Mouse (Mus musculus) natural killer cell, adult 2 months (primary cell): Measurements from ENCODE around the gene C1qb.

Source experiments
- DNase-seq, 2 experiments: peaks; one replicate each; pipeline ENCODE4 v3.0.0; 2022; ENCODE audit warnings: low spot score in 2 of 2

The C1qb gene

DNA sequence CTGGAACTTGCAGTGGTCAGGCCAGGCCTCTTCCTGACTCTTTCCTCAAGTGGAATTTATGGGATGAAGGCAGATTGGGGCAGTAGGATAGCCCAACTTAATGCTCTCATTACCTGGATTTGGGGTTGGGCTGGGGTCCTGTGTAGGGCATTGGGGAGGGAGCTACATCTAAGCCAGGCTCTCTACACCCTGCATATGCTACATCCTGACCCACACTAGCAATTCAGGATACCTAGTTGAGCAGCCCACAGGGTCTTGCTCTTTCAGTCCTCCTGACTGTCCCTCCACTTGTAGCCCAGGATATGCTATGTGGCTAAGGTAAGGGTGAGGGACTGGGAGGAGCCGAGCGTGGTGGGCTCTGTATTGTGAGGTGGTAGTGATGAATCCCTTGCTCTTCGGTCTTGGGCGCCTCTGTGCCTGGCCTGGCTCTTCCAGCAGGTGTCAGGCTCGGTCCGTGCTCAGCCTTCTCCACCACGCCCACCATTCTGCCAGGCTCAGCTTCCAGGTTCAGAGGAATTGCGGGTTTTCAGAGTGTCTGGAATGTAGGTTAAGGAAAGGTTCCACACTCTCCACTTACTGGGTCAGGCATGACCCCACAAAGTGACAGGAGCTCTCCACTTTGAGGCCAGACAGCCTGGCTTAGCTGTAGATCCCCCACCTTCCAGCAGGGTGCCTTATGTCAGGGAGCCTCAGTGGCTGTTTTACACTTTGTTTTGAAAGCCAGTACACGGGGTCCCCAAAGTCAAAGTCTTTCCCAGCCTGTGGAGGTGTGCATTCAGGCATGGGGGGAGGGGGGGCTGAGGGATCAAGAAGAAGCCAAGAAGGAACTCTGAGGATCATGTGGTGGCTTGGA lies 7.9 kb upstream of the C1qb start:
- DNase-seq = no peak

DNA sequence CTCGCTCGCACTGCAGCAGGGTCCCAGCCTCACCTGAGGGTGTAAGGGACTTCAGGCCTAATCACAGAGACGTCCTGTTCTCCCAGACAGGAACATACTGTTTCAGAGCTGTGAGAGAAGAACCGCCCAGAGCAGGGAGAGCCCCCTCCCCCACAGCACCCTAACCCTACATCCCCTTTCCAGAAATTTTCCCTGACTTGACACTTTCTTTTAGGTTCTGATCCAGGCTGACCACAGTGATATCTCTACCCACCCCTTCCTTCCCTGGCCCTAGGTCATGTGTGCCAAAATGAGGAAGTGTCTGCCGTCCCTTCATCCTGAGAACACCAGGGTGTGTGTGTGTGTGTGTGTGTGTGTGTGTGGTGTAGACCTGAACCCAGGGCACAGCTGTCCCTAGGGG lies 6.8 kb upstream of the C1qb start, which contains the start of gene C1qc:
C1qc (minus strand) TSS at position 255 of the 400 bp plus-strand sequence.
- no peak for DNase-seq

DNA sequence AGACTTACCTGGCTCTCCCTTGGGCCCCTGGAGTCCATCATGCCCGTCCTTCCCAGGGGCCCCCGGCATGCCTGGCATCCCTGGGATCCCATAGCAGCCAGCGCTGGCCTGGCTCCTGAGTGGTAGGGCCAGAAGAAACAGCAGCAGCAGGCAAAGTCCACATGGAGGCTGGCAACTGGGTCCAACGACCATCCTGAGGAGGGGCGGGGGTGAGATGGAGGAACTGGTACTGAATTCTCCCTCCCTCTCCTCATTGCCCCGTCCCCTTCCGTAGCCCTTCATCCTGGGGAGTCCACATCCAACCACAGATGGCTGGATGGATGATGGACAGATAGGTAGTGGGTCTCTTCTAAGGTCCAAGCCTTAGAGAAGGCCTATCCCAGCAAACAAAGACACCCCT lies 6.4 kb upstream of the C1qb start:
- DNase-seq = no peak

DNA sequence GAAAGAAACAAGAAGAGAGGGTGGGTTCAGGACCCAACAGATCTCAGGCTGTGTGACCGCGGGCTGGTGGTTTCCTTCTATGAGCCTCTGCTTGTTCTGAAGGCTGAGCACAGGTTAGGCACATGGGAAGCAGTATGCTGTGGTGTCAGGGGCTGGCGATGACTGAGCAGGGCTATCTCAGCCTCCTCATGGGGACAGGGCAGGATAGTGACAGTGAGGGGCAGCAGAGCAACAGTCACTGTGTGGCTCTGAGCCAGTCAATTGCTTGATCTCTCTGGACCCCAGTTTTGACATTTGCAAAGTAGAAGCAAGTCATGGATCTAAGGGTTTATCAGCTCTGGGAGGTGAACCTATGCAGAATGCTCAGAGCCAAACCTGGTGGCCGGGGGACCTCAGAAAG lies 5.1 kb upstream of the C1qb start:
- no peak for DNase-seq

DNA sequence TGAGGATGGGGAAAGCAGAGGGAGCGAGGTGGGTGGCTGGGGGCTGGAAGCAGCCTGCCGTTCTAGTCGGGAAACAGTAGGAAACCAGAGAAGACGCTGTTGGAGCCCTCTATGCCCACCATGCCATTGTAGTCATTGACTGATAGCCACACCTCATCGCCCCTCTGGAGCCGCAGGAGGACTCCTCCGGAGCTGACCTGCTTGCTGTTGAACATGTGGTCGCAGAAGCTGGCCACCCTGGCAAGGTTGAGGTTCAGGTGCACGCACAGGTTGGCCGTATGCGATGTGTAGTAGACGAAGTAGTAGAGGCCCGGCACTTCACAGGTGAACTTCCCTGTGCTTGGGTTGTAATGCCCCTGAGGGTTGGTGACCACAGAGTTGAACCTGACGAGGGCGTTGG lies 4.0 kb upstream of the C1qb start:
- DNase-seq = no peak

DNA sequence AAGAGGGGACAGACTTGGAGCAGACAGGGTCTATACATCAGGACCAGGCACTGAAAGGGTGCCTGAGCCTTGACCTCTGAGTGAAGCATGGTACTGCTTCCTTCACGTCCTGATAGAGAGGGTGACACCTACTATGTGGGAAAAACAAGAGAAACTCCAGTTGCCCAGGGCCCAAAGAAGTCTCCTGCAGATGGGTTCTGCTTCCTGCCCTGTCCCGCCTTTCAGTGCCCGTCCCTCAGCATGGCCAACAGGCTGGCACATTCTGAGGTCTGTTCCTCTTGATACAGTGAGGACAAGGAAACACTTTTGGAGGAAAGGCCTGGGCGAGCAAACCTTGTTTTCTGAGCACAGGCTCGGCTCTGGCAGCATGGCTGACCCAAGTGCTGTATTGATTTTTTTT lies 1.7 kb upstream of the C1qb start:
- no peak for DNase-seq

DNA sequence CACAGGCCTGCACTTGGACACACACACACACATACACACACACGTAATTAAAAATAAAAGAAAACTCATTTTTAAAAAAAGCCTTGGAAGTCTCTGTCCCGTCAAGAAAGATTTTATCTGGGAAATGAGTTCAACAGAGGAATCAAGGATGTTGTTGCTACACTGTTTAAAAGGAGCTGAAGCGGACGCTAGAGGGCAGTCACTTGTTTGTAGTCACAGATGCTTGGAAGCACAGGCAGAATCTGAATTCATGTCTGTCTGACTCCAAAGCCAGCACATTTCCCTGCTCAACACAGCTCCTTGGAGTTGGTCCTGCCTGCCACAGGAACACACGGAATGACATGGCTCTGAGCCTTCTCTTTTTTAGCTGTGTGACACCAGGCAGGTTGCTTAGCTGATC lies 7.4 kb downstream of the C1qb start:
- DNase-seq = no peak

DNA sequence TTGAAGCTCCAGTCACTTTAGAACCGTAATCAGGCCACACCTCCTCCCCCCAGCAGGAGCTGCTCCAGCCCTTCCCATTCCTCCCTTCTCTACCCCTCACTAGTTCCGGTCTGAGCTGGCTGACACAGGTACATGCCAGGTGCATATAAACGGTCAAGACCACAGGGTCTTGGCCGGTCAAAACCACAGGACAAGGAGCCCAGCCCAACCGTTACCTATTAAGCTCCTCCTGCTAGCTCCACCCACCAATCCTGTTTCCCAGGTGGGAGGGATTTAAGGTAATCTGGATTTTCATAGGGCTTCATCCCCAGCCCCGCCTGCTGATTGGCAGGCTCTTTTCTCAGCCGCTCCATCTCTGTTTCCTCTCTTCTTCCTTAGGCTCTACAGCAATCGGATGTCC lies 7.8 kb downstream of the C1qb start:
- no peak for DNase-seq

DNA sequence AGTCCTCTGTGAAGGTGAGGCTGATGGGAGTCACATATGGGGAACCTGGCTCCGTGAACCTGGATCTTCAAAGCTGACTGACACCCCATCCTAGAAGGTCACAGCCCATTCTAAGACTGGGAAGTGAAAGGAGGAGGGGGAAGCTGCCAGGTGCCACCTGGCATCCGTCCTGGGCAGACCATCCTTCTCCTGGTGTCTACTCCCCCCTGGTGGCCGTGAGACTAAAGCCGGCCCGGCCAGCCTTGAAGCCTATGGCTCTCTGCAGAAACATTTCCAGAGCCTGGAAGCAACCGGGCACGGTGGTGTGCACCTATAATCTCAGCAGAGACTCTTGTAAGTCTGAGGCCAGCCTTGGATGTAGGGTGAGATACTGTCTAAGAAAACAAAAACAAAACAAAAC lies 9.0 kb downstream of the C1qb start:
- no peak for DNase-seq

DNA sequence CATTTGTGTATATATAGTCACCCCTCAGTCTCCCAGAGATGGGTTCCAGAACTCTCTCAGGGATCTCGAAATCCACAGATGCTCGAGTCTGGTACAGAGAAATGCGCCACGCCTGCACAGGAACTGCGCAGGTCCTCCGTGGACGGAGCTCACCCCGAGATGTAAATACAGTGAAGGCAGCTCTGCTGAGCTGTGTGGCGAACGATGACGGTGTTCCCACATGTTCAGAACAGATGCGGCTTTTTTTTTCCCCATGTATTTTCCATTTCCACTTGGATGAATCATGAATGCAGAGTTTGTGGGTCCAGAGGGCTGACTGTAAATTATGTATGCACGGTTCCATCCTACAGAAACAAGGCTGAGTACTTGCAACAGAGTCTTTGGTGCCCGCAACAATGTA lies 11.0 kb downstream of the C1qb start:
- no peak for DNase-seq

DNA sequence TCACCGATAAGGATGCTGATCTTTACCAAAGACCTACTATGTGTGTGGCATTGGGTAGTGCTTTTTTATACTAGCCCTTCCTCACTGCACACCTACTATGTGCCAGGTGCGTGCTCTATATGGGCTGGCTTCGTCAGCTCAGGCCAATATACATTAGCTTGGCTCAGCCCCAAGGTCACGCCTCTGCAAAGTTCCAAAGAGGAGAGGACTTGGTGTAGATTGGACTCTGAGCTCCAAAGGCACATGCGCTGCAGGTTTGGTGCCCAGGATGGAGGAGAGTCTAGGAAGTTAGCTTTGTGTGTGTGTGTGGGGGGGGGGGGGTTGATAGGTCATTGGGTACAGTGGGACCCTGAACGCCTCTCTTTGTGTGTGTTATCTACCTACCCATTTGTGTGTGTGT lies 17.6 kb downstream of the C1qb start:
- no peak for DNase-seq

DNA sequence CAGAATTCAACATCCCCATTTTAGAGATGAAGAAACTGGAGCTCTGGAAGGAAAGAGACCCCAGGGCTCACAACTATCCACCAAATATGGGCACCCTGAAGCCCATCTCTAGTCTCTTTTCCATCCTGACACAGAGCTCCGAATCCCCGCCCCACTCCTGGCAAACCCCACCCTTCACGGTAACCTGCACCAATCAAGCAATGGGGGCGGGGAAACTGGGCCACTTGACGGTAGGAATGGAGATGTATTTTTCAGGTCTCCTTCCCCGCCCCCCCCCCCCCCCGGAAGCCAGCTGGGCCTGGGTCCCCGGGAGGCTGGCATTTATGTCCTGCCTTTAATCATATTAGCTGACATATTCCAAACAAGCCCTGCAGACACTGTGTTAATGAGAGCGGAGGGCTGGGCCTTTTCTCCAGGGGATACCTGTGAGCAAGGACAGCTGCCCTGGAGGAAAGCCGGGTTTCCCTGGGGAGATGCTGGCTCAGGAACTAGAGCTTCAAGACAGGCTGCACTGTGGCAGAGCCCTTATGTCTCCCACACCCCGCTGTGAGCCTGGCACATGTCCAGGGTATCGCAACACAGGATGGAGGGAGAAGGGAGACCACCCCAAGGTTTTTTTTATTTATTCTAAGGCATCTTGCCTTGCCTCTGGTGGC lies 18.2 kb downstream of the C1qb start:
- DNase-seq = no peak

DNA sequence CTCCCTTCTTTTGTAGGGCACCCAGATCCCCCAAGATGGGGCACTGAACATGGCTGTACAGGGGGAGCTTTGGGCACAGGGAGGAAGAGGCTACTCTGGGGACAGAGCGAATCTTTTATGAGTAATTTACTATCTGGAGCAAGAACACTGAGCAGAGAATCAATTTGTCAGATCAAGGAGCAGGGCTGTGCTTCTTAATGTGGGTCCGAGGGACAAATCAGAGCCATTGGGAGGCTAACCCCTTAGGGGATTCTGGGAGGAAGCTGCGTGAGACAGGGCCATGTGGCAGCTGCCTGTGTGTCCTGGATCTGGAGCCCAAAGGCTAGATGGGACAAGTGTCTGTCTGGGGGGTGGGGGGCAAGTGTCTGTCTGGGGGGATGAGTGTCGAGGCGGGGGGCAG lies 20.5 kb downstream of the C1qb start:
- DNase-seq = no peak

DNA sequence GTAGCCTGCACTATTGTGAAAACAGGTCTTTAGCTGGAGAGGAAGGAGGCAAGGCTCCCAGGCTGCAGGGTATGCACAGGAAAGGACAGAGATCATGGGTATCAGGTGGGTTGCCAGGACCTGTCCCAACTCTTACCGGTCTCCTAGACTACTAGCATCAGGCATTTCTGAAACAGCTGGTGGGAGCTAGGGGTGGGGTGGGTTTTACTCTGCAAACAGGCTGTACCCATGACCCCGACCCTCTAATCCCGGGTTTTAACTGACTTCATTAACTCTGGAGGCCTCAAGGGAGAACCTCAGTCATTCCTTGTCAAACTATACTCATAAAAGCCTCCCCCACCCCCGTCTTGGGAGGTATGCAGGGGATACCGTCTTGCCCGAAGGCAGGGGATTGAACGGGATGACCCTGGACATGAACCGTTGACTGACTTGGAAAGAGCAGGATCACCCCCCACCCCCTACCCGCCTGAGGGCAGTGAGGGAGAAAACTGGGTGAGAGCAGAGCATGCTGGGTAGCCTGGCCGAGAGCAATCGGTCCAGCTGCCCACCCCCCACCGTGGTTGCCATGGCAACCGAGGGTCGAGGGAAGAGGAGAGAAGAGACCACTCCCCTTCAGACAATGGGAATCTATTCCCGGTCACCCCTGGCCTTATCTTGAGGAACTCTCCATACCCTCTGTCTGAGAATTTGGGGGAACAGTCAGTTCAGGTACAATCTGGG lies 21.1 kb downstream of the C1qb start:
- no peak for DNase-seq

DNA sequence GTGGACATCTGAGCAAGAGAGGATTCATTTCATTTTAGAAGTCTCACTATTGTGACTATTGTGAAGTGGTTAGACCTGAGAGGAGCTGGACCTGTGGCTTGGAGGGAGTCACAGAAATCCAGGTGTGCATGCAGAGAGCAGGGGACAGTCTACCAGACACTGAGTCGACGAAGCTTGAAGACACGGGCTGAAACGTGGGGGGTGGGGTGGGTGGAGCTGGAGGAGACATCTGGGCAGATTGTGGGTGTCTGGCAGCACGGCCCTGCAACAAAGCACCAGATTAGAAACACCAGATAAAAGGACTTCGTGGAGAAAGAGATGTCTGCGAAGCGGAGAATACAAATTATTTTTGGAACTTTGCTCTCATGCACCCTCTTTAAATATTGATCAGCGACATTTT lies 22.5 kb downstream of the C1qb start:
- DNase-seq = no peak

DNA sequence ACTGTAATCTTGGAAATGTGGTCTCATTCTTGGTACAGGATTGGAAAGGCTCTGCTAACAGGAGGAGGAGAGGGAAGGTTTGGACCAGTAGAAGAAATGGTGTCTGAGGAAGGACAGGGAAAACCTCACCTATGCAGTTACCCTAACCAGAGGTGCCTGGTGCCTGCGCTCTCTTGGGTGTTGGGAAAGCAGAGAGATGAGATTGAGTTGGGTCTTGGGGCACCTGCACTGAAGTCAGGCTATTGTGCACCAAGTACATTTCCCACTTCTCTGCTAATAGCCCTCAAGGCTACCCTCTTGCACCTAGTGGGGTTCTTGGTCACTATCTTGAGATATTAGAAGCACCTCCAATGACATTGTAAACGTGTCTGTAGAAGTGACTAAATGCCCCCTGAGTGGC lies 23.6 kb downstream of the C1qb start:
- no peak for DNase-seq

DNA sequence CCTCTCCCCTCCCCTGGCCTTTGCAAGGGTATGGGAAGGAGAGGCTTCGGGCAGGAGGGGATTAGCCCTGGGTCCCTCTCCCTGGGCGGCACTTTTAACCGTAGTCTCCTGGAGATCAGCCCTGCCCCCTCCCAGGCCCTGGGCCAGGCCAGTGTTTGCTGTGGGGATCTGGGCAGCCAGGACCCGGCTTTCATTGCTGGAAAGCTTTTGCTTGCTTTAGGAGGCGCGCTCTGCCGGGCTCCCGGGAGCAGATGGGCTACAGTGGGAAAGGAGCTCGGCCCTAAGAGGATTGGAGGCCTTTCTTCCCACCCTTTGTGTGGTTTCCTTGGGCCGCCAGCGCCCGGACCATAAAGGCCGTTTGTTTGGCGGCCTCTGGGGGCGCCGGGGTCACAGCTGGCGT lies 24.2 kb downstream of the C1qb start:
- no peak for DNase-seq

DNA sequence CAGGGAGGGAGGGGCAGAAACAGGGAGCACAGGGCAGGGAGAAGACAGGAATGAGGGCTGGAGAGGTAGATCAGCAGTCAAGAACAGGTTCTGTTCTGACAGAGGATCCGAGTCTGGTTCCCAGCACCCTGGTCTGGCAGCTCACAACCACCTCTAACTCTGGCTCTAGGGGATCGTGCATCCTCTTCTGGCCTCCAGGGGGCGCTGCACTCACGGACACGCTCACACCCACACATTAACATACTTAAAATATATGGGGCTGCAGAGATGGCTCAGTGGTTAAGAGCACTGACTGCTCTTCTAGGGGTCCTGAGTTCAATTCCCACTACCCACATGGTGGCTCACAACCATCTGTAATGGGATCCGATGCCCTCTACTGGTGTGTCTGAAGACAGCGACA lies 26.0 kb downstream of the C1qb start:
- no peak for DNase-seq

DNA sequence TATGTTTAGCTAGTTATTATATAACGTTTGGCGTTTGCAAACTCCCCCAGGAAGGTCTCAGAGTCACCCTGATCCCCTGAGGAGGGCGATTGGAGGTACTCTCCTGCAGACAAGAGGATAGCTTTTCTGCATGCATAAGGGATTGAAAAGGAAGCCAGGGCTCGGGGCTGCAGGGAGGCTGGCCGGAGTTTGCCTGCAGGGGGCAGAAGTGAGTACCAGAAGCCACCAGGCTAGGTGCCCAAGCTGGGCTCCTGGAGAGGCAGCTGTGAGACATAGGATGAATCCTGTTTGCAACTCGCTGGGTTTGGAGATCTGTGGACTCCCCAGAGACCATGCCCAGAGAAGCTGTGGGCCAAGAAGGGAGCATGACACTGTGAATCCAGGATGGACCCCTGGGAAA lies 30.9 kb downstream of the C1qb start:
- no peak for DNase-seq

DNA sequence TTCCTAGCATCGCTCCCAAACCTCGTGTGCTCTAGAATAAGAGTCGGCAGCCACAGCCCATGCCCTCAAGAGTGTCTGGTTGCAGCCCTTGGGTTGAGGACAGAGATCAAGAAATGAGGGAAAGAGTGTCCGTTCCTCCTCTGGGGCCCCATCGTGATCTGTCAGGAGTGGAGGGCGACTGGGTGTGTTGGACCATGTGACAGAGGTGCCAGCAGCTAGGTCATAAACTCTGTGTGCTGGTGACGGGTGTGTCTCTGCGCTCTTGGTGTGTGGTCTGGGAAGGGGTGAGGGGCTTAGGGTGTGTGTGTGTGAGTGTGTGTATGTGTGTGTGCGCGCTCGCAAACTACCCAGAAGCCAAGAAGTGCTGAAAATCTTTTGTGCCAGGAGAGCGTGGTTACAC lies 33.0 kb downstream of the C1qb start:
- DNase-seq = no peak

DNA sequence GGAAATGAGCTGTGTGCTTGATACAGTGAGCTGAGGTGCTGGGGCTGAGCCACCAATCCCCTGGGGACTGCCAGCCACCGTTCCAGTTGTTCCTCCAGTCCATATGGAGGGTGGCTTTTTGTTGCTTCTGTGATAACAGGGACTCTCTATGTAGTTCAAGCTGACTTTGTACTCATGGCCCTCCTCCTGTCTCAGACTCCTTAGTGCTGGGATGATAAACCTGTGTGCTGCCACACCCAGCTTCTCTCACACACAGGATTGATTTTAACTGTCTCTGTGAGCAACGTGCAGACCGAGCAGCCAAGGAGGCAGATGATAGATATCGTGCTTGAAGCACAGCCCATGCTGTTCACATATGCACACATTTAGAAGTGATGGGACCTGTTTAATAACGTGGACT lies 33.9 kb downstream of the C1qb start:
- DNase-seq = no peak

DNA sequence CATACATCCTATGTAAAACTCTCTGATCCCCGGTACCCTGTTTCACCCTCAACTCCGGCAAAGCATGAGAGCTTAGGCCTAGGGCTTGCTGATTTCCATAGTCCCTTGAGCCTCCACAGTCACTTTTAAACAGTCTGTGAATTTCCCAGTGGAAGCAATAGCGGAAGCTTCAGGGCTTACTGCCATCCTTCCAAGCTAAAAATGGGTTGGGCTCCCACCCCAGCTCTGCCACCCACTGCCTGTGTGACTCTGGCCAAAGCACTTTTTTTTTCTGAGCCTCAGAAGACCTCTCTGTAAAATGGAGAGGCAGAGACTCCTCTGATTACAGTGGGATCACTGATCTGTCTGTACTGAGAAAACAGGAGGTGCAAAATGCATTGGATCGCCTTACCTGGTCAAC lies 37.4 kb downstream of the C1qb start:
- no peak for DNase-seq

DNA sequence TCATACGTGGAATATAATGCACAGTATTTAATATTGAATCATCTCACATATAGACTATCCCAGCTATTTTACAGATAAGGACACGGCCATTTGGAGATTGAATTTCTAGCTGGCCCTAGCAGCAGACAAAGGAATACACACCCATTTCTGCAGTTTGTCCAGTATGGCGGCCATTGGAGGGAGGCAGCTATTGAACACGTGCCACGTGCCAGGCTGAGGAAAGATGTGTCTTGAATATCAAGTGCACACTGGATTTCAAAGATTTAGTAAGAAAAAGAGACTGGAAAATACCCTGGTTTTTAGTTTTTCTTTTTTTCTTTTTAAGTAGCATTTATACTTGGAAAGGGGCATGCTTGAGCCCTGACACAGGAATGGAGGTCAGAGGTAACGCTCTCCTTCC lies 38.8 kb downstream of the C1qb start:
- DNase-seq = no peak
